Mouse (Mus musculus) kidney, postnatal 25 days (tissue): ENCODE measurements around the gene Uba52.
A peak's percentile ranks its signal among the peaks of the same experiment; 100 is the strongest.

Experiments
- DNase-seq, 2 experiments: peaks; one replicate each; pipeline ENCODE4 v3.0.0; 2021; ENCODE audit warnings: mixed read lengths in 2 of 2

Gene Uba52

GRCm38 (mm10) chr8:70481908-70482307 lies 28.7 kb downstream of the Uba52 start:
- no peak for DNase-seq

GRCm38 (mm10) chr8:70477269-70477982 lies 33.2 kb downstream of the Uba52 start:
- DNase-seq = peak; percentile 33 to 61

DNA sequence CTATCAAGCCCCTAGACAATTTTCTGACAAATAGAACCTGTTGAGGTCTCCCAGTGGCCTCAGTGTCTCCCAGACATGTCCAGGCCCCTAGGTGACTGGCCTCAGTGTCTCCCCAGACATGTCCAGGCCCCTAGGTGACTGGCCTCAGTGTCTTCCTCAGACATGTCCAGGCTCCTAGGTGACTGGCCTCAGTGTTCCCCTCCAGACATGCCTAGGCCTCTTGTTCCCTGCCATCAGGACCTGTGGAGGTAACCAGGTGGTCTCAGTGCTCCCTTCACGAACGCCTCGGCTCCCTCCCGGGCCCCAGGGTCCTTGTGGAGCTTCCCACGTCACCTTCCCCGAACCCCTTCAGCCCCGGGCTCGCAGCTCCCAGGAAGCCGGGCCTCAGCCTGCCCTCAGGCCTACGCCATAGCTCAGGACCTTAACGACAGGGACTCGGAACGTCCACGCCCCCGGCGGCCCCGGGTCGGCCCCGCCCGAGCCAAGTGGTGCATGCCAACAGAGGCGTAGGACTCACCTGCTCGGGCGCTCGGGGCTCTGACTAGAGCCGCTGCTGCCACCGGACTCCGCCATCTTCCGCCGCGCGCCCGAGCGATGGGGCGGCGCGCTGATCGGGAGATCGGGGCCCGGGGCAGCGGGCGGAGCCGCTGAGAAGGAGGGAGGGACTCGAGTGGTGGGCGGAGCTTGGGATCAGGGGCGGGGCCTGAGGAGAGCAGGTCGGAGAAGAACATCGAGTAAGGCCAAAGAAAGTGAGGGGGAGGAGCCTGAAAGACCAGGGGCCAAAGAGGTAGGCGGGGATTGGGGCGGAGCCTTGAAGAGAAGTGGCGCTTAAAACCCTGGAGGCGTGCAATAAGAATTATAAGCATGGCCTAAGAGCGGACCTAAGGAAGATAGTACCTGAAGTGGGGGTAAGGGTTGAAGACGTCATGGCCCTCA lies 34.0 kb downstream of the Uba52 start, which contains the start of gene Klhl26:
Klhl26 (minus strand) TSS at position 636 of the 936 bp plus-strand sequence.
- peak; percentile 98 to 99 for DNase-seq

GRCm38 (mm10) chr8:70471856-70472255 lies 38.7 kb downstream of the Uba52 start:
- no peak for DNase-seq

DNA sequence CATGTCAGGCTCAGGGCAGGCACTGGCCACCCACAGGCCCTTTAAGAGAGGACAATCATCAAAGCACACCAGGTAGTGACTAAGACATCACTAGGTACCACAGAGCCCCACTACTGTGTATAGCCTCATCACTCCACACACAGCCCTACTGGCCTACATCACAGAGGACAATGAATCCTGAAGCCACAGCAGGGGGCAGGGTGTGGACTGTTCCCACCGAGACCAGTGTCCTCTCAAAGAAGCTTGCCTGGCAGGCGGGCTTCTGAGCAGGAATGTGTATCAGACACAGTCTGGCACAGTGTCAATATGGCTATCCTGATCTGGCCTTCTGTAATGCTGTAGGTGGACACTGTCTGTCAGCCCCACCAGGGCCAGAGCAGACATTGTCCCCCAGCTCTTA lies 40.7 kb downstream of the Uba52 start:
- no peak for DNase-seq

DNA sequence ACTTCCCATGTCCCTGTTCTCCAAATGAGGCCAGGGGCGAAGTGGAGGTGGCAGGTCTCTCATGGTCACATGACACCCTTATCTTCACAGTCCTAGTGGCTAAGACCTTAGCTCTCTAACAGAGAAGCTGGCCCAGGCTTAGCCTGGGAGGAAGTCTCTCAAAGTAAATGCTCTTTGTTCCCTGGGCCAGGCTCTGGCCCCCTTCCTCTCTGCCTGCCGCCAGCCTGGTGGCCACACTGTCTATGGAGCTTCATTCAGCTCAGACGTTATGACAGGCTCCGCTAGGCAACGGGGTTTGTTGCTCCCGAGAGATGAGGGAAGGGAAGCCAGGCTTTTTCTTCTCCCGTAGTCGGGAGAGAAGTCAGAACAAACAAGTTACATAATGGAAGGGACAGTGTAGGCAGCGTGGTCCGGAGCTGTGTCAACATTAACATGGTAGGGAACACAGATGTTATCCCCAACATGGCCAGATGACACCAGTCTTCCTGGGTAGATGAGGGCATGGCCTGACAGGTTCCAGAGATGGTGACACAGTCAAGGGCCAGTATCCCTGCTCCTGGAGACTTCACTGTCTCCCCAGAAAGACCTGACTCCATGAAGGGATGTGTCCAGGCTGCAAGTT lies 41.2 kb downstream of the Uba52 start:
- no peak for DNase-seq

- no peak for DNase-seq
Measured at GRCm38 (mm10) chr8:70468733-70469132, 41.9 kb downstream of the Uba52 start.

- no peak for DNase-seq
Measured at GRCm38 (mm10) chr8:70467907-70468306, 42.7 kb downstream of the Uba52 start.

- DNase-seq = peak in 1 of 2 experiments; percentile 12
Measured at GRCm38 (mm10) chr8:70467229-70467725, 43.3 kb downstream of the Uba52 start.

- DNase-seq = peak; percentile 57 to 66
Measured at GRCm38 (mm10) chr8:70466771-70467170, 43.8 kb downstream of the Uba52 start.

GRCm38 (mm10) chr8:70466305-70466704 lies 44.3 kb downstream of the Uba52 start:
- no peak for DNase-seq

DNA sequence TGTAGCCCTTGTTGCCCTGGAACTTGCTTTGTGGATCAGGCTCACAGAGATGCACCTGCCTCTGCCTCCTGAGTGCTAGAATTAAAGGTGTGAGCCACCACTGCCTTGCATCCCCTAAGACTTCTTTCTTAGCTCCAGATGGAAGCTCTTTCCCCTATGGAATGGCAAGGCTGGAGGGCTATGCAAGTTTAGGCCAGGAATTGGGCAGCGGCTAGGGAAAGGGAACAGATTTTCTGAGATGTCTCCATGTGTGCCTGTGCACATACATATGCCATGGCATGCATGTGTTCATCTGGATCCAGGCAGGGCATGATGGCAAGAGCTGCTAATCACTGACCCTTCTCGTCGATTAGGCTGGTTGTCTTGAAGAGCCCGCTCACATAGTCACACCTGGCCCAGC lies 44.9 kb downstream of the Uba52 start:
- DNase-seq = no peak

- DNase-seq = no peak
Measured at GRCm38 (mm10) chr8:70464162-70464561, 46.4 kb downstream of the Uba52 start.

DNA sequence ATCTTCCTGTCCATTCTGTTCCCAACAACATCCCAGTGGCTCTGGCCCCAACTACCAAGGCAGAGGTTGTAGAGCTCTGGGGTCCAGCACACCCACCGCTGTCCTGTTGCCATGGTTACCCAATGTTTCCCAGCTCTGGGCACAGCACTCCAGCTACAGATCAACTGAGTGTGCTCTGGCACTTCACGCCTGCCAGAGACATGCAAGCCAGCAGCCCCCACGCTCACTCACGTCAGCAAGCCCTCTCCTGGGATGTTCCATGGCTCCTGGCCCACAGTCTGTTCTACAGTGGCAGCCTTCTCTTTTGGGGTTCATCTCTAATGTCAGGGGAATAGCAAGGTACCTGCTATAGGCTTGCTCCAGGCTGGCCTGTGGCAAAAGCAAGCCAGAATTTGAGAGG lies 47.3 kb downstream of the Uba52 start:
- DNase-seq = no peak

- DNase-seq = no peak
Measured at GRCm38 (mm10) chr8:70462516-70462813, 48.1 kb downstream of the Uba52 start.

DNA sequence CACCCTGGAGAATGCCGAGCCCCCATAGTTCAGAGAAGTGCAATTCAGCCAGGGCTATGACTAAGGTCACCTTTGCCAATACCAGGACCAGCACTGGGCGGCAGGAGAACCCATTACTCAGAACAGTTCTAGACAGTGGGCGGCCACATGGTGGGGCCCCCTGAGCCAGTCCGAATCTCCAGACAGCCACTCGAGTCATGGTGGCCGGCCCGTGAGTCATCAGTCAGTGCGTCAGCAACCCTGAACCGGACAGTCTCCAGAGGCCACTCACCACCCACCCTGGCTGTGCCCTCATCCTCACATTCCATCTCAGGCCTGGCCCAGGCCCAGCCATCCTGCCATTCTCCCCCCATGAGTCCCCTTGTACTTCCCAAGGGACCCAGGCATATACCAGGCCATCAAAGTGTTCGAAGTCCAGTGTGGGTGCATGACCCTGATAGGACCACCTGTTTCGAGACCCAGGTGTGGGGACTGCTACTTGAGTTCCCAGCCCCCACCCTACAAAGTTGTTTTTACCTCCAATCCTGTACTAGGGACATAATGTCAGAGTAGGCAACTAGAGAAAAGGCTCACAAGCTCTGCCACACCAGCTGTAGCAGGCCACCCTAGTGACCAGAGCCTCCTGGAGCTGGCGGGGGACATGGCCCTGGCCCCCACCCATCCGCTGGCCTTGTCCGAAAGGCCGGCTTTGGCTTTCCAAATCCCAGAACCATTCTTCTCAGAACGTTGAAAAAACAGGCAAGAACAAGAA lies 48.7 kb downstream of the Uba52 start:
- DNase-seq = no peak

GRCm38 (mm10) chr8:70460606-70461005 lies 50.0 kb downstream of the Uba52 start:
- DNase-seq = no peak

GRCm38 (mm10) chr8:70460199-70460598 lies 50.4 kb downstream of the Uba52 start:
- DNase-seq = no peak

DNA sequence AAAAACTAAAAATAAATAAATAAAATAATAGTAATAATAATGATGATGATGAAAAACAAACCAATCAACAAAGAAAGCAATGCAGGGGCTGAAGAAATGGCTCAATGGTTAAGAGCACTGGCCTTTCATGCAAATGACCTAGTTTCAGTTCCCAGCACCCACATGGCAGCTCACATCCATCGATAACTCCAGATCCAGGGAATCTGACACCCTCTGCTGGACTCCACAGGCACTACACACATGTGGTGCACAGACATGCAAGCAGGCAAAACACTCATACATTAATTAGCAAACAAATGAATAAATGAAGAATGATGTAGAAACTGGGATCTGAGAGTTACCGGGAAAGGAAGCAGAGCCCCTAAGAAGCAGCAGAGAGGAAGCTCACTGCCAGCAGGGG lies 51.0 kb downstream of the Uba52 start:
- no peak for DNase-seq

GRCm38 (mm10) chr8:70458462-70458861 lies 52.1 kb downstream of the Uba52 start:
- DNase-seq = no peak
